Mouse (Mus musculus) myocyte (in vitro differentiated cells): ENCODE measurements at regions not wholly inside any gene's neighbourhood (a gene's known extent, or its start where the extent isn't known, plus 50 kb on each side); places are given as distances from the start of the nearest gene placed in this dataset.

ENCODE experiments used
- H3K27me3 ChIP-seq: one replicate; pipeline ENCODE4 v1.6.1; 2011; ENCODE audit not compliant: control insufficient read depth, insufficient read depth, insufficient read length
- H3K36me3 ChIP-seq: one replicate; pipeline ENCODE4 v1.6.1; 2011; ENCODE audit not compliant: control insufficient read depth, insufficient read depth
- H3K4me2 ChIP-seq: one replicate; pipeline ENCODE4 v1.6.1; 2011; ENCODE audit warnings: low read depth, control low read depth
- H3K4me3 ChIP-seq: one replicate; pipeline ENCODE4 v1.5.1; 2011; ENCODE audit warnings: mild to moderate bottlenecking, control low read depth, moderate library complexity
- H3K79me2 ChIP-seq: one replicate; pipeline ENCODE4 v1.6.1; 2011; ENCODE audit not compliant: control insufficient read depth, insufficient read depth
- H3ac ChIP-seq: one replicate; pipeline ENCODE4 v1.6.1; 2011; ENCODE audit not compliant: control insufficient read depth, insufficient read length
- CEBPB ChIP-seq: IDR thresholded peaks from 2 replicates; pipeline ENCODE4 v1.6.1; 2011; ENCODE audit warnings: mild to moderate bottlenecking, moderate library complexity; ENCODE audit not compliant: poor library complexity, insufficient read depth, severe bottlenecking
- E2F4 ChIP-seq: IDR thresholded peaks from one replicate; pipeline ENCODE4 v1.6.1; 2011; ENCODE audit warnings: mild to moderate bottlenecking, control low read depth, moderate library complexity; ENCODE audit not compliant: insufficient read depth
- MAX ChIP-seq: IDR thresholded peaks from one replicate; pipeline ENCODE4 v1.6.1; 2011; ENCODE audit warnings: low read depth, mild to moderate bottlenecking, control low read depth
- MYOD1 ChIP-seq, 3 experiments: IDR thresholded peaks; one replicate each; pipeline ENCODE4 v1.6.1; 2011; ENCODE audit warnings: control low read depth in 2 of 3, low read depth in 2 of 3, mild to moderate bottlenecking in 2 of 3, moderate library complexity in 1 of 3; ENCODE audit not compliant: insufficient read length in 2 of 3, control insufficient read depth in 1 of 3
- MYOG ChIP-seq, 3 experiments: IDR thresholded peaks; one replicate each; pipeline ENCODE4 v1.6.1; 2011; ENCODE audit warnings: control low read depth in 2 of 3, low read depth in 2 of 3, mild to moderate bottlenecking in 2 of 3; ENCODE audit not compliant: insufficient read length in 2 of 3, control insufficient read depth in 1 of 3, insufficient read depth in 1 of 3
- POLR2A ChIP-seq: IDR thresholded peaks from one replicate; pipeline ENCODE4 v1.6.1; 2011; ENCODE audit warnings: low read depth, mild to moderate bottlenecking, control low read depth, moderate library complexity; ENCODE audit not compliant: insufficient read length
- POLR2AphosphoS2 ChIP-seq: IDR thresholded peaks from one replicate; pipeline ENCODE4 v1.6.1; 2011; ENCODE audit warnings: low read depth, control low read depth; ENCODE audit not compliant: insufficient read length
- REST ChIP-seq: IDR thresholded peaks from one replicate; pipeline ENCODE4 v1.6.1; 2011; ENCODE audit warnings: mild to moderate bottlenecking, control low read depth, moderate library complexity; ENCODE audit not compliant: insufficient read depth, insufficient read length
- SRF ChIP-seq: IDR thresholded peaks from one replicate; pipeline ENCODE4 v1.6.1; 2011; ENCODE audit warnings: low read depth; ENCODE audit not compliant: control insufficient read depth, insufficient read length
- TCF12 ChIP-seq: IDR thresholded peaks from one replicate; pipeline ENCODE4 v1.6.1; 2011; ENCODE audit warnings: mild to moderate bottlenecking, control low read depth; ENCODE audit not compliant: poor library complexity, insufficient read depth, severe bottlenecking
- TCF3 ChIP-seq: IDR thresholded peaks from one replicate; pipeline ENCODE4 v1.6.1; 2011; ENCODE audit warnings: low read depth, control low read depth; ENCODE audit not compliant: insufficient read length
- USF1 ChIP-seq: IDR thresholded peaks from one replicate; pipeline ENCODE4 v1.6.1; 2011; ENCODE audit warnings: low read depth, mild to moderate bottlenecking, control low read depth, moderate library complexity

DNA sequence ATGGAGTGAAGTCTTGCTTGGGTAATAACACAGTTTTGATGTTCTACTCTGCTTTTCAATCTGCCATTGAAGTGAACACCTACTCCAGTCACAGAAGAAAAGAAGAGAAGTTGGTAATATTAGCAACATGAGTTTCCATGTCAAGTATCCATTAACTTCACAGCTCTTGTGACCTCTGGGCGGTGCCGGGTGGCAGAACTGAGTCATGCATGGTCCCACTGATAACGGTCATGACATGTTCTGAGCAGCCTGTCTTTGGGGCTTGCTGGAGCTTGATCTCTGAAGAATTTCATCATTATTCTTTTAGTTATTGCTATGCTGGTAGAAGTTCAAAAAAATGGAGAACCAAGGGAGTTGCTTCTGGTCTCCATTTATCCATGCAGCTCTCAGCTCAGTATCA lies 215.1 kb upstream of the Ptger4 start:
- Histone ChIP-seq H3K36me3 (no peaks in the 10 kb centered on the region), H3K27me3 (no peaks in the 10 kb centered on the region), H3ac (no peak overlapping the region), H3K4me2 (no peak overlapping the region), H3K79me2 (no peaks in the 10 kb centered on the region), H3K4me3 (no peak overlapping the region)
- TF ChIP-seq REST (no peak), TCF3 (no peak)

DNA sequence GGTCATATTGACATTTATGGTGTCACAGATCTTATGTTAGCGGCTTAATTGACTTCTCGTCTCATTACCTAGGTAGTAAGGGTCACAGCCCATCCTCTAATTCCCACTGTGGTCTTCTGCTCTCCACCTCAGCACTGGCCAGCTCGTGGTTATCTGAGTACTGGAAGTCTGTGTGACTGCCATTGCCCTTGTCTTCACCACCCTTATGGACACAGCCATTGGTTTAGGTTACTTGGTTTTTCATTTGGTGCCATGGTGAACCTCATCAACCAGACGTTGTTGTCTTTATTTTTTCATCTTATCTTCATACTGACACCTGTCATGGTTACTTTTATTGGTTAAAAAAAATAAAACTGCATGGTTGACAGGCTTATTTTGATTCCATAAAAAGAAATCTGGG lies 215.6 kb upstream of the Ptger4 start:
- Histone ChIP-seq H3K4me3 (no peak overlapping the region), H3ac (no peak overlapping the region), H3K79me2 (no peaks in the 10 kb centered on the region), H3K27me3 (no peaks in the 10 kb centered on the region), H3K36me3 (no peaks in the 10 kb centered on the region), H3K4me2 (no peak overlapping the region)
- no peak for TF ChIP-seq E2F4
- TF ChIP-seq POLR2A, result no peak
- no peak for TF ChIP-seq REST
- TF ChIP-seq SRF, result no peak
- no peak for TF ChIP-seq POLR2AphosphoS2
- no peak for TF ChIP-seq TCF3
- TF ChIP-seq TCF12, result no peak
- TF ChIP-seq MAX, result no peak
- TF ChIP-seq MYOG (IDR thresholded peaks at IDR 0.05; ENCODE audit: control insufficient read depth in 1 of 3, insufficient read depth in 1 of 3, insufficient read length in 2 of 3, low read depth in 2 of 3), result no peak
- TF ChIP-seq USF1, result no peak
- TF ChIP-seq CEBPB, result no peak
- no peak for TF ChIP-seq MYOD1 (IDR thresholded peaks at IDR 0.05; ENCODE audit: control insufficient read depth in 1 of 3, insufficient read length in 2 of 3, low read depth in 2 of 3)

DNA sequence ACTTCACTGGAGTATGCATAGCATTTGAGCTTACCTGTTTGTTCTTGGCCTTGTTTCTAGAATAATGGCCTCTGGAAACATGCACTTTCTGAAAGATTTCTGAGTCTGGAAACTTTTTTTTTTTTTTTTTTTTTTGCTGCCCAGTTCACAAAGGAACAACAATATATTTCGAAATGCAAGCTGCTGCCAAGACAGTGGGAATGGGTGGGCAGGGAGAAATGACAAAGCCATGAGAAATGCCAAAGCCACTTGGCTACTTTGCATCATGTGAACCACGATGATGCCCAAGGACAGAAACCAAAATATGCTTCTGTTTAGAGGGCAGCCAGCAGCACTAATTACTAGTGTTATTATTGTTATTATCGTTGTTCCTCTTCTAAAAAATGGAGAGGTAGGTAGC lies 218.7 kb upstream of the Ptger4 start:
- no peak for TF ChIP-seq POLR2AphosphoS2
- TF ChIP-seq CEBPB, result peak; percentile 58
- TF ChIP-seq E2F4, result no peak
- no peak for TF ChIP-seq SRF
- no peak for TF ChIP-seq MYOG (IDR thresholded peaks at IDR 0.05; ENCODE audit: control insufficient read depth in 1 of 3, insufficient read depth in 1 of 3, insufficient read length in 2 of 3, low read depth in 2 of 3)
- TF ChIP-seq MYOD1 (IDR thresholded peaks at IDR 0.05; ENCODE audit: control insufficient read depth in 1 of 3, insufficient read length in 2 of 3, low read depth in 2 of 3), result no peak
- no peak for TF ChIP-seq REST
- TF ChIP-seq POLR2A, result no peak
- no peak for TF ChIP-seq USF1
- H3K27me3 ChIP-seq, result no peaks in the 10 kb centered on the region
- no peak overlapping the region for H3ac ChIP-seq
- no peak overlapping the region for H3K4me2 ChIP-seq
- H3K79me2 ChIP-seq, result no peaks in the 10 kb centered on the region
- H3K36me3 ChIP-seq, result no peaks in the 10 kb centered on the region
- H3K4me3 ChIP-seq, result no peak overlapping the region

DNA sequence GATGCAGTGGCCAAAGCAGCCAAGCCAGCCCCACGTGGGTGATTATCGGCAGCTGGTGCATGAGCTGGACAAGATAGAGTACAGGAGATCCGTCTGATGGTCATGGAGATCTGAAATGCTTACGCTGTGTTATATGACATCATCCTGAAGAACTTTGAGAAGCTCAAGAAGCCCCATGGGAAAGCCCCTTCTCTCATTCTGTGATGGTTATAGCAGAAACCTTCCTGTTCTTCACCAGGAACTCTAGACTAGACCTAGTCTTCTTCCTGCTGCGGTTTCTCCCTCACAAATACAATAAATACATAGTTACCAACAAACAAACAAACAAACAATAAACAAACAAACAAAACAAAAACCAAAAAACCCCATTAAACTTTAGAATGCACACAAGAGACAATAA lies 220.7 kb upstream of the Ptger4 start:
- no peak for TF ChIP-seq MYOG (IDR thresholded peaks at IDR 0.05; ENCODE audit: control insufficient read depth in 1 of 3, insufficient read depth in 1 of 3, insufficient read length in 2 of 3, low read depth in 2 of 3)
- TF ChIP-seq E2F4, result no peak
- no peak for TF ChIP-seq SRF
- TF ChIP-seq USF1, result no peak
- no peak for TF ChIP-seq MYOD1 (IDR thresholded peaks at IDR 0.05; ENCODE audit: control insufficient read depth in 1 of 3, insufficient read length in 2 of 3, low read depth in 2 of 3)

DNA sequence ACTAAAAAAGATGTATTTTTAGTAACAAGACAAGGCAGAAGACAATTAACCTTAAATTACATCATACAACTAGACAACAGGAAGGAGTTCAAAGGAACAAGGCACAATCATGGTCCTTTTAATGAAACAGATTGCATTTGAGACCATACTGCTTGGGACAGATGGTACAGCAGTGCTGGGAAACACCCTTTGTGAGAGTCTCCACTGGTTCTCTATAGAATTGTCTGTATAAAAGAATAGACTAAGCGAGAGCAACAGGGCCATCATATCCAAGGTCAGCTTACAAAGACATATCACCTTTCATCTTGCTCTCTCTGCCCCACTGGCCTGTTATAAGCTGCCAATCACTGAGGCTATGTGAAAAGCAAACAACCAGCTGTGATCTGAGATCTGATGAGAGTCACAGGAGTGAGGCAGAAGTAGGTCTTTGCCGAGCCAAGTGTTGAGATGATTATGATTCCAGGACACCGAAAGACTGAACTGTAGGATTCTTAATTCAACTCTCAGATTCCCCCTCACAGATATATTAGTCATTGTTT lies 224.6 kb upstream of the Ptger4 start:
- H3K79me2 ChIP-seq, result no peaks in the 10 kb centered on the region
- H3K27me3 ChIP-seq, result no peaks in the 10 kb centered on the region
- no peaks in the 10 kb centered on the region for H3K36me3 ChIP-seq
- H3K4me3 ChIP-seq, result no peak overlapping the region
- TF ChIP-seq TCF3 (no peak), REST (no peak), MYOD1 (IDR thresholded peaks at IDR 0.05; ENCODE audit: control insufficient read depth in 1 of 3, insufficient read length in 2 of 3, low read depth in 2 of 3) (no peak), E2F4 (no peak)
- H3K4me2 ChIP-seq, result peak overlapping the region; percentile 37
- no peak overlapping the region for H3ac ChIP-seq

More for the DNA sequence above, 220.7 kb upstream of the Ptger4 start:
- Histone ChIP-seq H3K27me3 (no peaks in the 10 kb centered on the region), H3K4me2 (no peak overlapping the region), H3K4me3 (no peak overlapping the region), H3ac (no peak overlapping the region), H3K36me3 (no peaks in the 10 kb centered on the region), H3K79me2 (no peaks in the 10 kb centered on the region)
